Mouse (Mus musculus) bone marrow macrophage, adult 2 months (primary cell): ENCODE results near the gene Slc17a3.

ENCODE experiments used
- CTCF ChIP-seq: IDR thresholded peaks from 2 replicates; pipeline ENCODE4 v1.5.1; 2012; ENCODE audit warnings: low read depth, mild to moderate bottlenecking, low read length, moderate library complexity
- POLR2A ChIP-seq: IDR thresholded peaks from 2 replicates; pipeline ENCODE4 v1.6.1; 2012; ENCODE audit warnings: mild to moderate bottlenecking, low read depth, low read length, borderline replicate concordance

DNA sequence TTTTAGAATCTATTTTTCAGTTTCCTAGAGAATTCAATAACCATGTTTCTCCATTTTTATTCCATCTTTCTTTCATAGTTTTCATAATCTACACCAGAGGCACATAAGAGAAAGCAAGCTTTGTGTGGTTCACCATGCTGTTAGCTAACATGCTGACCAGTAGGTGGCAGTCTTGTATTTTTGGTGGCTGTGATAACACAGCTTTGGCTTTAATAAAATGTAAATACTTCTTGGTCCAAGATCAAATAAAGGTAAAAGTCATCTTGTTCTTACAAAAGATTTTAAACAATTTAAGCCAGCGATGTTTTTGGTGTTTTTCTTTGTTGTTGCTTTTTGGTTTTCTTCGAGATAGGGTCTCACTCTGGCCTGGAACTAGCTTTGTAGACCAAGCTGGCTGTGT is 46.7 kb upstream of the Slc17a3 start:
- no peak for TF ChIP-seq CTCF
- no peak for TF ChIP-seq POLR2A
